Mouse (Mus musculus) kidney, embryonic 14.5 days (tissue): Measurements from ENCODE around the gene Foxn3. TPM values are rescaled to one million over a fixed set of nuclear protein-coding genes. Genes with fewer than 3 reads are reported as not detected.

Experiments used
- ATAC-seq: fragments of 200-750 bp; cut with Nextera tagmentation; 2 replicates; pipeline ENCODE4 v1.8.0; 2017; ENCODE audit warnings: moderate number of reproducible peaks, mild to moderate bottlenecking, moderate TSS enrichment, moderate library complexity; ENCODE audit not compliant: low FRiP score, low TSS enrichment
- H3K27ac ChIP-seq: fragments of 300-500 bp; sonication (generic); 2 replicates; pipeline ENCODE4 v1.5.1; 2014; ENCODE audit warnings: low read depth, mild to moderate bottlenecking, low read length, moderate library complexity, mixed read lengths
- H3K27me3 ChIP-seq: fragments of 300-500 bp; sonication (generic); 2 replicates; pipeline ENCODE4 v1.6.1; 2014; ENCODE audit warnings: mild to moderate bottlenecking, low read length; ENCODE audit not compliant: control insufficient read depth, insufficient read depth
- H3K36me3 ChIP-seq: fragments of 300-500 bp; sonication (generic); 2 replicates; pipeline ENCODE4 v1.6.1; 2014; ENCODE audit warnings: low read length, mixed read lengths; ENCODE audit not compliant: control insufficient read depth, insufficient read depth
- H3K4me1 ChIP-seq: fragments of 300-500 bp; sonication (generic); 2 replicates; pipeline ENCODE4 v1.6.1; 2014; ENCODE audit warnings: low read length, mixed read lengths; ENCODE audit not compliant: control insufficient read depth, insufficient read depth
- H3K4me2 ChIP-seq: fragments of 300-500 bp; sonication (generic); replicated peaks from 2 replicates; pipeline ENCODE4 v1.6.1; 2014; ENCODE audit warnings: low read depth, mild to moderate bottlenecking, low read length
- H3K4me3 ChIP-seq: fragments of 300-500 bp; sonication (generic); 2 replicates; pipeline ENCODE4 v1.5.1; 2014; ENCODE audit warnings: mild to moderate bottlenecking, low read length
- H3K9ac ChIP-seq: fragments of 300-500 bp; sonication (generic); 2 replicates; pipeline ENCODE4 v1.6.1; 2014; ENCODE audit warnings: low read depth, mild to moderate bottlenecking, low read length, moderate library complexity
- H3K9me3 ChIP-seq: fragments of 300-500 bp; sonication (generic); 2 replicates; pipeline ENCODE4 v1.6.1; 2016; ENCODE audit warnings: low read length; ENCODE audit not compliant: control insufficient read depth
- WGBS: fragments of 180-500 bp; shearing (Covaris S2); extraction: QIAGEN DNeasy Blood & Tissue Kit; methylation state at CpG from one replicate; pipeline ENCODE4 v1.1.7; 2014; 5-methylcytosine and 5-hydroxymethylcytosine counted together
- polyA plus RNA-seq: library from polyadenylated mRNA; unstranded; fragments of >200 nt; fragmentation: Nextera tagmentation; extraction: Ambion mirVana; gene quantifications from 2 replicates; pipeline ENCODE4 v1.2.1, GENCODE M21; 2014

Foxn3 gene
- polyA plus RNA-seq, 1 experiment from 2014 or later = 70.2 TPM

DNA sequence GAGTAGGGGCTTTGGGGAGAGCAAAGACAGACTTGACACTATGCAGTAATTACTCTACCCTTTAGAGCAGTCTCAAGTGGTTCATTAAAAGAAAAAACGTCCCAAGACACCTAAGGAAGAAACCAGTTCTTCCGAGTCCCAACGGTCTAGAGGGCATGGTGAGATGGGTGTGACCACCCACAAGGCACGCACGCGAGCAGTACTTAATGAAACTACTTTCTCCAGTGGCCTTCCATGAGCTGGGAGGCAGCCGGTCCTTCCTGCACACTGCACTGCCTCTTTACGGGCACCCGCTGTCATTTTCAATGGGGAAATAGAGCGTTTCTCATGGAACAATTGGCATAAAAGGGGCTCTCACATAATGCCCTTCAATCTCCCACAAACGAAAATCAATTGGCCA is 294.4 kb downstream of the Foxn3 start:
- Histone ChIP-seq H3K27me3 (no peaks in the 10 kb centered on the region), H3K9me3 (no peaks in the 10 kb centered on the region), H3K4me1 (0 out of 2 replicates have a peak, but pooled peaks cover 3% of the 10 kb centered on the region), H3K9ac (no peak overlapping the region), H3K27ac (no peak overlapping the region), H3K4me2 (no peak overlapping the region), H3K4me3 (no peak overlapping the region), H3K36me3 (no peaks in the 10 kb centered on the region)
- 86% methylated on average over 11 of the region's 11 CpGs for WGBS
- ATAC-seq = no peak

DNA sequence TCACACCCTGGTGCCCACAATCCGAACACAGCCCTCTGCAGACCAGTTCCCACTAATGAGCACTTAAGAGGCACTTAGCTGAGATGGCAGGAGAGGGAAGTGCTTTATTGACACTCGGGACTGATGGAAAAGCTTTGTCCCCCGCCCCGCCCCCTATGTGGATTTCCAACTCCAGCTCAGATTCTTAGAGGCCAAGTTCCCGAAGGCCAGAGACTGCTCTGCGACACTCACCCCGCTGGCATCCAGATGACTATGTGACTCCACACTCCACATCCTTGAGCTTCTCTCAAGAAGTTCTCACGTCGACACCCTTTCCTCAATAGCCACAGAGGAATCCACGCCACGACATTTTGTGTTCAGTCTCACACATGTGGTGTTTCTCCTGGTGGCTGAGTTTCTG is 295.6 kb downstream of the Foxn3 start:
- Histone ChIP-seq H3K4me3 (no peak overlapping the region), H3K36me3 (no peaks in the 10 kb centered on the region), H3K4me1 (0 out of 2 replicates have a peak, but pooled peaks cover 3% of the 10 kb centered on the region), H3K27me3 (no peaks in the 10 kb centered on the region), H3K9me3 (no peaks in the 10 kb centered on the region), H3K27ac (no peak overlapping the region), H3K4me2 (no peak overlapping the region), H3K9ac (no peak overlapping the region)
- 70% methylated on average over 11 of the region's 11 CpGs for WGBS
- ATAC-seq = no peak

DNA sequence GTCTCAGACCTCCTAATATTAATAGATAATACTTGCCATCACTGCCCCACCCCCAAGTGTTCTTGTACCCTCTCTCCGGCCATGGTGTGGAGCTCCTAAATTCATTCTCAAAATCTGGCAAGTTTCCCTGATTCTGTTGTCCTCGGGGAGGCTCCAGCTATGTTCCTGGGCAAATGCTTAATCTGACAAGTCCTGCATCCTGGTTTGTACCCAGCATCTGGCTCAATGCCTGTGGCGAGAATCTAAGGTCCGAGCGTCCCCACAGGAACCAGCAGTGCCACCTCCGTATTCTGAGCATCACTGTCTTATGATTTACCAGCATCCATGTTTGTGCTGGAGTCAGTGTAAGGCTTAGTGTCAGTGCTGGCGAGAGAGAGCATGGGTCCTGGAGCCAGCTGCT is 296.9 kb downstream of the Foxn3 start:
- Histone ChIP-seq H3K9me3 (no peaks in the 10 kb centered on the region), H3K27ac (no peak overlapping the region), H3K9ac (no peak overlapping the region), H3K4me2 (no peak overlapping the region), H3K27me3 (no peaks in the 10 kb centered on the region), H3K4me3 (no peak overlapping the region), H3K4me1 (no peaks in the 10 kb centered on the region), H3K36me3 (no peaks in the 10 kb centered on the region)
- ATAC-seq = no peak
- WGBS = 83% methylated on average over 7 of the region's 7 CpGs

DNA sequence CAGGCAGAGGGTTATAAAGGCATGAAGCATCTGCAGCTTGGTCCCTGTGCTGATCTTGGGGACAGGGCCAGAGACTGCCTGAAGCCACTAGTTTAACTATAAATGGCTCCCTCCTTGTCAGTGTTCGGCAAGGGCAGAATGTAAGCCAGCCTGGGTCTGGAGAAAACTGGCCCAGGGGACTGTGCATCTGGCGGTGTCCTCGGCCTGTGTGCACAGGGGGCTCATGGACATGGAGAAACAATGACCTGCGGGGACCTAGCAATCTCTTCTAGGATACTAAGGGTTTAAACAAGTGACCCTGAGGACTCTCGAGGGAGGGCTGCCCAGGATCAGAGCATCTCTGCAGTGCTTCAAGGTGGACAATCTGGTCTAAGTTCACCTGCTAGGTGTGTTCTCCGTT is 297.6 kb downstream of the Foxn3 start:
- Histone ChIP-seq H3K9me3 (no peaks in the 10 kb centered on the region), H3K4me1 (peaks cover 2% of the 10 kb centered on the region; the same call in 1 of the 2 replicates), H3K9ac (no peak overlapping the region), H3K4me3 (no peak overlapping the region), H3K4me2 (no peak overlapping the region), H3K27me3 (no peaks in the 10 kb centered on the region), H3K27ac (no peak overlapping the region), H3K36me3 (no peaks in the 10 kb centered on the region)
- no peak for ATAC-seq
- WGBS = 95% methylated on average over 6 of the region's 6 CpGs

DNA sequence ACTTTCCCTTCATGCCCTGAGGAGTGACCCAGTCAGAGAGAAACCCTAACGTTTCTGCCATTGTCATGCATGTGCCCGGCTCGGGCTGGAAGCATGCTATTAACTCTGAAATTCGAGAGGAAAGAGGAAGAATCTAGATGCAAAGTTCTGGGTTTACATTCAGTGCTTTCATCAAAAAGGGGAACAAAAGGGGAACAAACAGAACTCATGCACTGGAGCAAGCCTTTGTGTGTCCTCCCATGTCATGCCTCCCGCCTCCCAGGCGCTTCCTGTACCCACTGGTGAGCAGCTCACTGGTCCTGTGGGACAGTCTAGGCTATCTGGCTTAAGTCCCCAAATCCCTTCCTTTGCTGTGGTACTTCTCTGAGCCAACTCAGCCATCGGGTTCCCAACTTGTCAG is 299.0 kb downstream of the Foxn3 start:
- Histone ChIP-seq H3K9me3 (no peaks in the 10 kb centered on the region), H3K36me3 (no peaks in the 10 kb centered on the region), H3K4me1 (peaks cover 15% of the 10 kb centered on the region), H3K4me2 (no peak overlapping the region), H3K27me3 (no peaks in the 10 kb centered on the region), H3K4me3 (no peak overlapping the region), H3K27ac (no peak overlapping the region), H3K9ac (no peak overlapping the region)
- 73% methylated on average over 7 of the region's 7 CpGs for WGBS
- ATAC-seq = no peak

DNA sequence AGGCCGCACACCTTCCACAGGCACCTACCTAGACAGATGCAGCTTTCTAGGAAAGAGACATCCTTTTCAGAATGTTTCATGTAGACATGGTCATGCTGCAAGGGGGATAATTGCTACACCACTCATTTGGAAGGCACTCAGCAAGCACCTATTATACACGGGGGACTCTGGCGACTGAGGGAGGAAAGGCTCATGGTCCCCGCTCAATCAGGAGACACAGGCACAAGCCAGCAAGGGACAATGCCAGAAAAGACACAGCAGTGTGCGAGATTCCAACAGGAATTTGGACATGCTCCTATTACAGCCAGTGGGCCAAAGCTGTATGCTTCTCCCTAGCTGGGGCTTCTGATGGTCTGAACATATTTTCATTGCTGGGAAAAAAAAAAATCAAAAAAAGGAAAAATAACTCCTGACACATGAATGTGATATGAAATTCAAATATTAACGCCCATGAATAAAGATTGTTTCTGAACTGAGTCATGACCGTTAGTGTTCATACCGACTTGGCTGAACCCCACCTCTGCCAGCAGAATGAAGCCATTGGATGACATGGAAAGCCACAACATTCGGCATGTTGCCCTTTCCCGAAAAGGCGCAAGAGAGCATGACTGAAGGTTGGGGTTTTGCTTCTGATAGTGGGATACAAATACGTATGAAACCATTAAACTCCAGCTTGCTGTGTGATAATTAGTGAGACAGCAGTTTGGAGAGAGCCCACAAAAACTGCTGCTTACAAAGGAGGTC is 299.6 kb downstream of the Foxn3 start:
- Histone ChIP-seq H3K9me3 (no peaks in the 10 kb centered on the region), H3K4me2 (no peak overlapping the region), H3K27me3 (no peaks in the 10 kb centered on the region), H3K9ac (no peak overlapping the region), H3K4me1 (peaks cover 18% of the 10 kb centered on the region), H3K36me3 (no peaks in the 10 kb centered on the region), H3K27ac (no peak overlapping the region), H3K4me3 (no peak overlapping the region)
- 90% methylated on average over 12 of the region's 12 CpGs for WGBS
- ATAC-seq = no peak

DNA sequence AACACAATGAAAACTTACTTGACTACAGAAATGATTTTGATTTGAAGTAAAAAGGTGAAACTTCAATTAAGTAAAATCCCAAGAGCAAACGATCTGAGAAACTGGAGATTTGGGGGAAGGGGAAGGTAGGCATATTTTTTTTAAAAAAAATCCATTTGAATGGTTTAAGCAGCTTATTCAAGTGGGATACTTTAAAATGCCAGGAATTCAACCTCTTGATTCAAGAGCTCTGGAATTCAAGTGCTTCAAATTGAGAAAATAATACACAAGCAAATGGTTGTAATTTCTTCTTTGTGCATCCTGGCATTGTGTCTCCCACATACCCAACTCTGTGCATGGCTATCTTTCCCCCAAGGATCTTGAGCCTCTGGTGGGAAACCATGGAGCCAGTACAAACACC is 300.5 kb downstream of the Foxn3 start:
- no peaks in the 10 kb centered on the region for H3K27me3 ChIP-seq
- no peaks in the 10 kb centered on the region for H3K9me3 ChIP-seq
- H3K4me3 ChIP-seq = no peak overlapping the region
- peaks cover 25% of the 10 kb centered on the region for H3K4me1 ChIP-seq
- H3K36me3 ChIP-seq = no peaks in the 10 kb centered on the region
- H3K9ac ChIP-seq = no peak overlapping the region
- H3K4me2 ChIP-seq = no peak overlapping the region
- no peak for ATAC-seq
- 92% methylated on average over 1 of the region's 1 CpGs for WGBS
- H3K27ac ChIP-seq = no peak overlapping the region

DNA sequence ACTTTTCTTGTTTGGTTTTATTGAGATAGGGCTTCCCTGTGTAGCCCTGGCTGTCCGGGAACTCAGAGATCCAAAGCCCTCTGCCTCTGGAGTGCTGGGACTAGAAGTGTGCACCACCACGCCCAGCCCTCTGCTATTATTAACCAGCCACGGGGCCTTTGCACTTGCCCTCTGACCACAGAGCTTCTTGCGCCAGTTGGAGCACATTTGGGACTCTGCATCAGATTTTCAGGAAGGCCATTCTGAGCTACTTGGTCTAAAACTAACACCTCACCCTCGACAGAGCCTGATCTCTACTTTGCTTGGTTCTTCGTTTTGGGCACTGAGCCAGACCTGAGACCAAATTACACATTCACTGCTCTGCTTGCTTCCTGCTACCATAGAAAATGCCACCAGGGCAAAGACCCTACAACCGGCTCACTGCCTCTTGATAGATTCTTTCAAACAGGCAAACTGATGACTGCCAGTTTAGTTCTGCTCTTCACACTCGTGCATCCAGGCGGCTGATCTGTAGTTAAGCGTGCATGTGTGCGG is 301.2 kb downstream of the Foxn3 start:
- no peak overlapping the region for H3K9ac ChIP-seq
- H3K4me3 ChIP-seq = no peak overlapping the region
- no peaks in the 10 kb centered on the region for H3K36me3 ChIP-seq
- no peak overlapping the region for H3K27ac ChIP-seq
- peaks cover 29% of the 10 kb centered on the region for H3K4me1 ChIP-seq
- H3K27me3 ChIP-seq = no peaks in the 10 kb centered on the region
- 90% methylated on average over 11 of the region's 11 CpGs for WGBS
- H3K9me3 ChIP-seq = no peaks in the 10 kb centered on the region
- no peak overlapping the region for H3K4me2 ChIP-seq
- no peak for ATAC-seq

DNA sequence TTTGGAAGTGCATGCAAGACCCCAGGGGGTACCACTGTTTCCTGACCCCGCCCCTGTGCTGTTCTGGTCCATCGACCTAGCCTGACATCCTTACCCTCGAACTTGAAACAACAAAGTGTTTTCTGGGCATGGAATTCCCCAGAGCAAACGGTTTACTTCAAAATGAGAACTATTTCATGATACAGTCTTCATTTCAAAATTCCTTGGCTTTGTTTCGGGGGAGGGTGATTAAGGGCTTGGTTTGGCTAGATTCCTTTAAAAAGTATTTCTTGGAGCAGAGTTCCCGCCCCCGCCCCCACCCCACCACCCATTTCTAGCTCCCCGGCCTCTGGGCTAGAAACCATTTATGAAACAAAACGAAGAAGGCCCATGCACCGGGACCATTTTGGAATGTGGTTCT is 303.2 kb downstream of the Foxn3 start:
- Histone ChIP-seq H3K9me3 (no peaks in the 10 kb centered on the region), H3K27ac (no peak overlapping the region), H3K4me1 (peaks cover 29% of the 10 kb centered on the region), H3K27me3 (no peaks in the 10 kb centered on the region), H3K9ac (no peak overlapping the region), H3K36me3 (no peaks in the 10 kb centered on the region), H3K4me2 (no peak overlapping the region), H3K4me3 (no peak overlapping the region)
- WGBS = 45% methylated on average over 10 of the region's 10 CpGs
- 0 out of 2 replicates have a peak, but pooled peaks have one; percentile 40 for ATAC-seq
